Mouse (Mus musculus) hindbrain, embryonic 11.5 days (tissue): ENCODE measurements at regions not wholly inside any gene's neighbourhood (a gene's known extent, or its start where the extent isn't known, plus 50 kb on each side); places are given as distances from the start of the nearest gene placed in this dataset.

ENCODE experiments used
- ATAC-seq: fragments of 200-750 bp; cut with Nextera tagmentation; 2 replicates; pipeline ENCODE4 v1.8.0; 2017; ENCODE audit warnings: mild to moderate bottlenecking, moderate TSS enrichment, moderate library complexity; ENCODE audit not compliant: low FRiP score
- DNase-seq: peaks from one replicate; pipeline ENCODE4 v3.0.0-alpha.2; 2015; ENCODE audit warnings: low spot score
- H3K27ac ChIP-seq: fragments of 300-500 bp; sonication (generic); 2 replicates; pipeline ENCODE4 v1.5.1; 2014; ENCODE audit warnings: mild to moderate bottlenecking, low read depth, low read length
- H3K27me3 ChIP-seq: fragments of 300-500 bp; sonication (generic); 2 replicates; pipeline ENCODE4 v1.6.1; 2014; ENCODE audit warnings: mild to moderate bottlenecking, low read length, moderate library complexity, mixed read lengths; ENCODE audit not compliant: control insufficient read depth, insufficient read depth
- H3K36me3 ChIP-seq: fragments of 300-500 bp; sonication (generic); 2 replicates; pipeline ENCODE4 v1.6.1; 2014; ENCODE audit warnings: mild to moderate bottlenecking, low read length, moderate library complexity, mixed read lengths; ENCODE audit not compliant: control insufficient read depth, insufficient read depth
- H3K4me1 ChIP-seq: fragments of 300-500 bp; sonication (generic); replicated peaks from 2 replicates; pipeline ENCODE4 v1.6.1; 2014; ENCODE audit warnings: low read length, mixed read lengths; ENCODE audit not compliant: control insufficient read depth, insufficient read depth
- H3K4me2 ChIP-seq: fragments of 300-500 bp; sonication (generic); replicated peaks from 2 replicates; pipeline ENCODE4 v1.6.1; 2014; ENCODE audit warnings: mild to moderate bottlenecking, low read depth, low read length
- H3K4me3 ChIP-seq: fragments of 300-500 bp; sonication (generic); 2 replicates; pipeline ENCODE4 v1.5.1; 2014; ENCODE audit warnings: low read depth, low read length
- H3K9ac ChIP-seq: fragments of 300-500 bp; sonication (generic); 2 replicates; pipeline ENCODE4 v1.6.1; 2014; ENCODE audit warnings: low read depth, low read length
- H3K9me3 ChIP-seq: fragments of 300-500 bp; sonication (generic); 2 replicates; pipeline ENCODE4 v1.6.1; 2016; ENCODE audit warnings: low read length; ENCODE audit not compliant: control insufficient read depth
- WGBS: fragments of 180-500 bp; shearing (Covaris S2); extraction: QIAGEN DNeasy Blood & Tissue Kit; methylation state at CpG from one replicate; pipeline ENCODE4 v1.1.7; 2014; 5-methylcytosine and 5-hydroxymethylcytosine counted together

DNA sequence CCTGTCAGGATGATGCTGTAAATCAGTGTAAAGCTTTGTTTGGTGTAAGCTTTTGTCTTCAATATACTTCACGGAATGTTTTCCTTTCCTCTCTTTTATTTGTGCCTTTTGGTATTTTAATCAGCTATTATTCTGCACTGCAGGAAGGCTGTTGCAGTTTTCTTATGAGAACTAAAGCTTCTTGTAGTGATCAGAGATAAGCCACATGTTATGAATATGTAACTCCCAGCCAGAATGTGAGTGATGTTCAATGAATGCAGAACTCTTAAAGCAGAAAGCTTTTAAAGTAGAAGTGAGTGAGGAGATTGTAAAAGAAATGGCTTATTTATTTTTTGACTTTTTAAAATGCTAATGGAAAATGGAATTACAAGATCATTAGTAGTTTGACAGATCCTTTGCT, 78.5 kb upstream of the Pom121l12 start:
- Histone ChIP-seq H3K4me2 (no peak overlapping the region), H3K36me3 (no peaks in the 10 kb centered on the region), H3K4me1 (no peaks in the 10 kb centered on the region), H3K9me3 (no peaks in the 10 kb centered on the region), H3K4me3 (no peak overlapping the region), H3K9ac (no peak overlapping the region), H3K27ac (no peak overlapping the region), H3K27me3 (no peaks in the 10 kb centered on the region)
- WGBS = 35% methylated on average over 1 of the region's 1 CpGs
- DNase-seq = peak; percentile 1
- ATAC-seq = no peak

DNA sequence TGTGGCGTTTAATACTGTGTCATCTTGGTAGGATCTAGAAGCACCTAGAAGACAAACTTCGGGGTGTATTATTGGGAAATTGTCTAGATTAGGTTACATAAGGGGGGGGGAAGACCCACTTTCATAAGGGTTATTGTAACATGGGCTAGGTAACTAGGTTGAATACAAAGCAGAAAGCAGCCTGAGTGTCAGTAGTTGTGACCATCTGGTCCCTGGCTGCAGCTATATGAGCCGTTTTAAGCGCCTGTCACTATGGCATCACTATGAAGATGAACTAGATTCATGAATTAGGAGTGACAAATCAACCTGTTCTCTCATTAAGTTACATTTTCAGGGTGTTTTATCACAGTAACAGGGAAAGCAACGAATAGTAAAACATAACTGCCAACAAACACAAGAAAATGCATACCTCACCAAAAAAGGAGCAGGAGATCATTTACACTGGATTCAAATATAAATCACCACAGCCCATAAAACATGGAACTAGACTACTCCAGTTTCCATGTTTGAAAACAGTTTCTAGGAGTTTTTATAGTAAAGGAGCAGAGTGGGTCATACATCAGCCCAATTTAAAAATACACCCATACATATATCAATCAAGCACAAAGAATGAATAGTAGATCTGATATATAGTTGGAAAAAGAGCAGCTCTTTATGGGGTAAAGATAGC, 77.2 kb upstream of the Pom121l12 start:
- DNase-seq (no peak), ATAC-seq (no peak)
- WGBS = 89% methylated on average over 5 of the region's 5 CpGs
- Histone ChIP-seq H3K27ac (no peak overlapping the region), H3K4me2 (no peak overlapping the region), H3K9me3 (no peaks in the 10 kb centered on the region), H3K36me3 (no peaks in the 10 kb centered on the region), H3K4me1 (no peaks in the 10 kb centered on the region), H3K4me3 (no peak overlapping the region), H3K9ac (no peak overlapping the region), H3K27me3 (no peaks in the 10 kb centered on the region)
